Mouse (Mus musculus): ENCODE data around the gene Epb41l2. TPM values are rescaled to one million over a fixed set of nuclear protein-coding genes. Genes with fewer than 3 reads are reported as not detected.

Gene Epb41l2
- total RNA-seq, 2 experiments from 2014 or later = 8.3 to 13.6 TPM

- ATAC-seq (replicated peaks; ENCODE audit: low FRiP score, poor library complexity, severe bottlenecking) = no peak
Measured at GRCm38 (mm10) chr10:25536621-25537020, 177.0 kb downstream of the Epb41l2 start.

- no peak for ATAC-seq (replicated peaks; ENCODE audit: low FRiP score, poor library complexity, severe bottlenecking)
Measured at GRCm38 (mm10) chr10:25538738-25539137, 179.1 kb downstream of the Epb41l2 start.

GRCm38 (mm10) chr10:25539146-25539770 is 179.7 kb downstream of the Epb41l2 start:
- no peak for ATAC-seq (replicated peaks; ENCODE audit: low FRiP score, poor library complexity, severe bottlenecking)

- no peak for ATAC-seq (replicated peaks; ENCODE audit: low FRiP score, poor library complexity, severe bottlenecking)
Measured at GRCm38 (mm10) chr10:25539771-25540168, 180.2 kb downstream of the Epb41l2 start.

GRCm38 (mm10) chr10:25541097-25541496 is 181.5 kb downstream of the Epb41l2 start:
- no peak for ATAC-seq (replicated peaks; ENCODE audit: low FRiP score, poor library complexity, severe bottlenecking)

GRCm38 (mm10) chr10:25552936-25553335 is 193.3 kb downstream of the Epb41l2 start:
- no peak for ATAC-seq (replicated peaks; ENCODE audit: low FRiP score, poor library complexity, severe bottlenecking)

- no peak for ATAC-seq (replicated peaks; ENCODE audit: low FRiP score, poor library complexity, severe bottlenecking)
Measured at GRCm38 (mm10) chr10:25571319-25572240, 212.0 kb downstream of the Epb41l2 start.

Other genes with a start within 250 kb of the Epb41l2 start
- gene Akap7, start 51.9 kb upstream of the Epb41l2 start, total RNA-seq (2015; ENCODE audit: low replicate concordance) = 162 and 177 TPM in 2 replicates
- gene Akap7, start 51.9 kb upstream of the Epb41l2 start, total RNA-seq (2017; ENCODE audit: low replicate concordance) = 292 and 295 TPM in 2 replicates
- not detected in 2 replicates for gene Smlr1, start 176.5 kb downstream of the Epb41l2 start, total RNA-seq (2015; ENCODE audit: low replicate concordance)
- 0.17 TPM in 1 of 2 replicates, not detected in the other for gene Smlr1, start 176.5 kb downstream of the Epb41l2 start, total RNA-seq (2017; ENCODE audit: low replicate concordance)